Mouse (Mus musculus): Measurements from ENCODE around the gene Tmem8b.

DNA sequence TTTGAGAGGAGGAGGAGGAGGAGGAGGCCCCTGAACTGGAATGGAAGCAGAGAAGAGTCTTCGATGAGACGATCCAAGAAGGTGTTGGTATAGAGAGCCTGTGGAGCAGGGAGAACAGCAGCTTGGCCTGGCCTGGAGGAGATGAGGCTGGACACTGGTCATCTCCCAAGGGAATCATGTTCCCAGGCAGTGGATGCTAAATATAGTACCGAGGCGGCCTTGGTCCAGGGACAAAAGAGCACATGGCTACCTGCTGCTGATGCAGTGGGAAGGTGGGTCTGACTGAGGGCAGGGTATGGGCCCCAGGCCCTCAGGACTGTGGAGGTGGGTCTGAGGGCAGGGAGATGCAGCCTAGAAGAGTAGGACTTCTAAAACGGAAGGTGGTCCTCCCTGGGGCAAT, 64.4 kb downstream of the Tmem8b start:
- TF ChIP-seq CTCF (IDR thresholded peaks at IDR 0.05; ENCODE audit: low read depth) (no peak), EP300 (IDR thresholded peaks at IDR 0.05; ENCODE audit: low read depth) (no peak)
